Mouse (Mus musculus) forebrain, embryonic 10.5 days (tissue): ENCODE results near the gene Eif4e1b. TPM values are rescaled to one million over a fixed set of nuclear protein-coding genes. Genes with fewer than 3 reads are reported as not detected.
"Not testable (repeated sequence)": the region's sequence is repeated elsewhere in the genome, so short reads cannot be mapped to it uniquely, and the experiment has no call there.

Source experiments
- DNase-seq: peaks from one replicate; pipeline ENCODE4 v3.0.0-alpha.2; 2017; ENCODE audit warnings: low spot score; ENCODE audit errors: extremely low spot score
- H3K27ac ChIP-seq: fragments of 300-500 bp; sonication (generic); 2 replicates; pipeline ENCODE4 v1.5.1; 2016; ENCODE audit warnings: mild to moderate bottlenecking
- H3K27me3 ChIP-seq: fragments of 300-500 bp; sonication (generic); 2 replicates; pipeline ENCODE4 v1.6.1; 2016; ENCODE audit warnings: mild to moderate bottlenecking; ENCODE audit not compliant: poor library complexity, severe bottlenecking
- H3K36me3 ChIP-seq: fragments of 300-500 bp; sonication (generic); replicated peaks from 2 replicates; pipeline ENCODE4 v1.6.1; 2016; ENCODE audit warnings: mild to moderate bottlenecking, moderate library complexity
- H3K4me1 ChIP-seq: fragments of 300-500 bp; sonication (generic); 2 replicates; pipeline ENCODE4 v1.6.1; 2016
- H3K4me3 ChIP-seq: fragments of 300-500 bp; sonication (generic); 2 replicates; pipeline ENCODE4 v1.5.1; 2016; ENCODE audit warnings: mild to moderate bottlenecking, moderate library complexity
- H3K9me3 ChIP-seq: fragments of 300-500 bp; sonication (generic); 2 replicates; pipeline ENCODE4 v1.6.1; 2016; ENCODE audit warnings: mild to moderate bottlenecking, moderate library complexity
- WGBS: fragments of 180-500 bp; shearing (Covaris S2); methylation state at CpG from one replicate; pipeline ENCODE4 v1.1.7; 2016; 5-methylcytosine and 5-hydroxymethylcytosine counted together
- polyA plus RNA-seq: library from polyadenylated mRNA; unstranded; fragments of >200 nt; fragmentation: Nextera tagmentation; extraction: Ambion mirVana; gene quantifications from 2 replicates; pipeline ENCODE4 v1.2.1, GENCODE M21; 2016

The Eif4e1b gene
- polyA plus RNA-seq, 1 experiment from 2014 or later = not detected

DNA sequence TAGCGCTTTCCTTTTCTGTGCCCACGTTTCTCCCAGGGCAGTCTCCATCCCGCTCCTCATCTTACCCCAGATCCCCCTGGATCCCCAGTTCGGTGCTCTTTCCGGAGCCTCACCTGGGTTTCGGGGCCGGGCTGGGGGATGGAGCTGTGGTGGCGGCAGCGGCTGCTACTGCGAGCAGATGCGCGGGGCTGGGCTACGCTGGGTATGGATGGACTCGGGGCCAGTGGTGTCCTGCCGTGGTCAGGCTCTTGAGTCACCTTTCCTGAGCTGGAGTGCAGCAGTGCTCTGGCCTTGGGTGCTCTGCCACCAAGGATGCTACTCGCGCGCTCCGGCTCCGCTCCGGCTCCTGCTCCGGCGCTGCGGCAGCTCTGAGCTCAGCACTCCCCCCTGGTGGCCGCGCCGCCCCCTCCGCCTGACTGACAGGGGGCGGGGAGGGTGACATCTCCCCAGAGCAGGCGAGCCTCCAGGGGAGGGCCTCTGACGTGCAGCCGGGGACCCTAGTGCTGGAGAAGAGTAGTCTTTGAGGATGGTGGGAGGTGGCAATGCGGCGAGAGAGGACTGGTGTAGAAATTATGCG is 17.5 kb upstream of the Eif4e1b start, which contains the start of gene Sncb:
Gene Sncb, minus strand, starts transcription at position 404 of the 577 bp plus-strand sequence.
- peak within 1 kb of the TSS; percentile 35; the same call in 1 of the 2 replicates for H3K27ac ChIP-seq
- peak; percentile 69 for DNase-seq
- H3K4me1 ChIP-seq = peaks cover 26% of the 10 kb centered on the region
- 1% methylated on average over 35 of the region's 35 CpGs for WGBS
- H3K4me3 ChIP-seq = peak within 1 kb of the TSS; percentile 56
- H3K27me3 ChIP-seq = peaks cover 65% of the 10 kb centered on the region
- no peaks in the 10 kb centered on the region for H3K36me3 ChIP-seq
- H3K9me3 ChIP-seq = peaks cover 2% of the 10 kb centered on the region; the same call in 1 of the 2 replicates

DNA sequence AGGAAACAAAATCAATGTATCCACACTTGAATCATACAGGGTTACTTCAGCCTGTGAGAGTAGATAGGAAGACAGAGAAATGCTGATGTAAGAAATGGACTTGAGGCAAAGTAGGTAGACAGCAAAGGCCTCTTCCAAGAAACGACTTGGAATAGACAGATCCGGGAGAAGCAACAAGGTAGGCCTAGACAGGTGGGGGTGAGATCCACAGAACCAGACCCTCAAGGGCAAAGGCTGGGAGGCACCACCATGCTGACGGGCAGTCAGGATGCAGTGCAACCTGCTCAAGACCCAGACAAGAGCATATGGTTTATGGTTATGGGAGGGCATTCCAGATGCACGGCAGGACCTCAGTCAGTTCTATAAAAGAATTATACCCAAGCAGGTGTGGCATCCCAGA is 16.8 kb upstream of the Eif4e1b start:
- WGBS = 80% methylated on average over 4 of the region's 4 CpGs
- Histone ChIP-seq H3K4me1 (peaks cover 26% of the 10 kb centered on the region), H3K9me3 (peaks cover 2% of the 10 kb centered on the region; the same call in 1 of the 2 replicates), H3K4me3 (no peak overlapping the region), H3K27me3 (peaks cover 59% of the 10 kb centered on the region), H3K36me3 (no peaks in the 10 kb centered on the region), H3K27ac (no peak overlapping the region)
- no peak for DNase-seq

DNA sequence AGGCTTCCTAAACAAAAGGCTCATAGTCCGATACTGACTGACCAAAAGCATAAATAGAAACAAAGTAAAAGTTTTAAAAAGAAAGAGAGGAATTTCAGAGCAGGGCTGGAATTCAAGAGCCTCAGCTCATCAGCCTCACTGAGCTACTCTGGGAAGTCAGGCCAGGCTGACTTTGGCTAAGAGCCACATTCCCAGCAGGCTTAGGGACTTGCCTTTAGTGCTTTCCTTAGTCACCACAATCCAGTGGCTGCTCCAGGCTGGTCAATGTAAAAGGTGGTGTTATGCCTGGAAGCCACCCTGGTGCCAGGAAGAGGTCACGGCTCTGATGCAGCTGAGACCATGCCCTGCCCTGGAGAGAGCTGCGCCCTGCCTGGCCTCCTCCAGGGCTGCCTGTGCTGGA is 3.2 kb upstream of the Eif4e1b start:
- Histone ChIP-seq H3K27me3 (no peaks in the 10 kb centered on the region), H3K36me3 (no peaks in the 10 kb centered on the region), H3K4me3 (no peak overlapping the region), H3K4me1 (no peaks in the 10 kb centered on the region), H3K9me3 (no peaks in the 10 kb centered on the region; the same call in 1 of the 2 replicates), H3K27ac (no peak overlapping the region)
- no peak for DNase-seq
- 85% methylated on average over 3 of the region's 3 CpGs for WGBS

DNA sequence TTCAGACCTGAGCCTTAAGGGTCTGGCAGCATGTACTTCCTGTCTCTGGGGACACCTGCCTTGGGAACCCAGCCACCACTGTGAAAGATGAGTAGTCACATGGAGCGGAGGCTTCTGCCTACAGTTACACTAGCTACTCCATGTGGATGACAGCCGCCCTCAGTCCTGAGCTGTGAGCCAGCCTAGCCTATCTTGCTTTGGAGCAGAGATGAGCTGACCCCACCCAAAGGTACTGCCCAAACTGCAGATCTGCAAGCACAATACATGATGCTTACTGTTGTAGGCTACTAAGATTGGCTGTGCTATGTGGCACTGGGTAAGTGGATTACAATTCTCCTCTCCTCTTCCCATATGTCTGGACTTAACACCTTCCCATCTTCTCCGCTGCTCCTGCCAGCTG is 2.7 kb upstream of the Eif4e1b start:
- H3K4me1 ChIP-seq = no peaks in the 10 kb centered on the region
- H3K4me3 ChIP-seq = no peak overlapping the region
- DNase-seq = no peak
- H3K27me3 ChIP-seq = no peaks in the 10 kb centered on the region
- H3K9me3 ChIP-seq = no peaks in the 10 kb centered on the region; the same call in 1 of the 2 replicates
- H3K36me3 ChIP-seq = no peaks in the 10 kb centered on the region
- H3K27ac ChIP-seq = no peak overlapping the region
- WGBS = 83% methylated on average over 3 of the region's 3 CpGs

DNA sequence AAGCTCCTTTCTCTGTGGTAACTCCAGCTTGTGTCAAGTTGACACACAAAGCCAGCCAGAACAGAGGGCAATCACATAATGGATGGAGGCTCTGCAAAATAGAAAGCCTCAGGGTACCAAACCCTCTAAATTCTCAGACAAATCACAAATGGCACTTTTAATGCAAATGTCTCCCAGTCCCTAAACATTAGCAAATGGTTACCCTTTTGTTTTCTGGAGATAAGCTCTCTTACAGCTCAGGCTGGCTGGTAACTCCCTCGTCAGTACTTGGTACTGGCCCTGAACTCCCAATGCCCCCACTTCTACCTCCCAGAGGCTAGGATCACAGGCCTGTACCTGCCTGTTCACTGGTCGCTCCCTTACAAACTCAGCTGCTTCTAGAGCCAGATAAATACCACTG is 563 bp upstream of the Eif4e1b start:
- peaks cover 18% of the 10 kb centered on the region; the same call in 1 of the 2 replicates for H3K27me3 ChIP-seq
- H3K9me3 ChIP-seq = no peaks in the 10 kb centered on the region
- H3K36me3 ChIP-seq = no peaks in the 10 kb centered on the region
- H3K27ac ChIP-seq = no peak overlapping the region
- DNase-seq = no peak
- H3K4me3 ChIP-seq = no peak overlapping the region
- WGBS = 48% methylated on average over 2 of the region's 2 CpGs
- no peaks in the 10 kb centered on the region for H3K4me1 ChIP-seq

DNA sequence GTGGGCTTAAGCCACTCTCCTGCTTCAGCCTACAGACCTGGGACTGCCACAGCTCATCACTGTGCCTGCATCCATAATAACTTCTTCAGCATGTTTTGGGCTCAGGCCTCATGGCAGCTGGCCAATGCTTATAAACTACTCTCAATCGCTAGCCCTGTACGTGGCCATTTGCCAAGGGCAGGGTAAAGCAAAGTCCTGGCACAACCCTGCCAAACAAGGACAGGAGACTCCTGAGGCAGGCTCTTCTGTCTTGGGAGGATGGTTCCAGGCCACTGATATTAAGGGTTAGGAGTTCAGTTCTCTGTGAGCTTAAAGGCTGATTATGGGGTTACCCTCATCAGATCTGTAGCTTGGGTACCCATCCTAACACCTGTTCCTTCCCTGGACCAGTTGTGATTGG is 3.8 kb downstream of the Eif4e1b start:
- not testable (repeated sequence) for H3K27ac ChIP-seq, H3K9me3 ChIP-seq, DNase-seq, H3K4me3 ChIP-seq, H3K36me3 ChIP-seq
- Histone ChIP-seq H3K4me1 (peaks cover 27% of the 10 kb centered on the region), H3K27me3 (peaks cover 54% of the 10 kb centered on the region)
- 92% methylated on average over 2 of the region's 2 CpGs for WGBS

DNA sequence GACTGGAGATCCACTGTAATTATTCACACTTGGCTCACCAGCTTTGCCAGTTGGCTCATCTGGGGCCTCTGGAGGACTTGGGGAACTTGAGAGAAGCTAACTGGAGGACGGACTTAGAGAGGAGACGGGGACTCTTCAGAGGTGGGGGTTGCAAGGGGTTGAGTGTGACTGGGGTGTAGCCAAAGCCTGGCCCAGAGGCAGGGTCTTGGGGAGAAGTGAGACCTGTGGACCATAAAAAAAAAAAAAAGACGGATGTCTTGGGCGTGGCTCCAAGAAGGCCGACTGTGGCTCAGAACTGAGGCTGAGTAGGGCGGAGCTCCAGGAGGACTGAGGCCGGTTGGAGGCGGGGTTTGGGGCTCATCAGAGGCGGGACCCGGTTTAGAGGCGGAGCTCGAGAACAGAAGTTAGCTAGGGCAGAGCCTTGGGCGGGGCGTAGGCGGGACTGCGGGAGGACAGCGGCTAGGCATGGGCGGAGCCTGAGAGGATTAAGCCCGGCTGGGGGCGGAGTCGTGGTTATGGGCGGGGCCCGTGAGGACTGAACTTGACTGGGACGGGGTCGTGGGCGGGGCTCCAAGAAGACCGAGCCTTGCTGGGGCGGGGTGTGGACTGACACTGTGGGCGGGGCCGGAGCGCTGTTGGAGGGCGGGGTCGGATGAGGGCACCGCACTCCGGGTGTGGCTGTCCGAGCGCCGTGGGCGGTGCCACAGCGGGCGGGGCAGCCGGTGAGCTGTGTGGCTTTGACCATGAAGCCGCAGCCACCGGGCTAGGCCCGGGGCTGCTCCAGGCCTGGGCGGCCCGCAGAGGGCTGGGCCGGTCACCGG is 5.2 kb downstream of the Eif4e1b start, which contains the start of gene Tspan17:
Gene Tspan17, plus strand, starts transcription at position 638 of the 821 bp plus-strand sequence.
- Histone ChIP-seq H3K36me3 (no peaks in the 10 kb centered on the region), H3K4me3 (peak within 1 kb of the TSS; percentile 67), H3K9me3 (no peaks in the 10 kb centered on the region), H3K27me3 (peaks cover 67% of the 10 kb centered on the region), H3K4me1 (peaks cover 30% of the 10 kb centered on the region), H3K27ac (peak within 1 kb of the TSS; percentile 76)
- WGBS = 2% methylated on average over 49 of the region's 49 CpGs
- peak; percentile 100 for DNase-seq

DNA sequence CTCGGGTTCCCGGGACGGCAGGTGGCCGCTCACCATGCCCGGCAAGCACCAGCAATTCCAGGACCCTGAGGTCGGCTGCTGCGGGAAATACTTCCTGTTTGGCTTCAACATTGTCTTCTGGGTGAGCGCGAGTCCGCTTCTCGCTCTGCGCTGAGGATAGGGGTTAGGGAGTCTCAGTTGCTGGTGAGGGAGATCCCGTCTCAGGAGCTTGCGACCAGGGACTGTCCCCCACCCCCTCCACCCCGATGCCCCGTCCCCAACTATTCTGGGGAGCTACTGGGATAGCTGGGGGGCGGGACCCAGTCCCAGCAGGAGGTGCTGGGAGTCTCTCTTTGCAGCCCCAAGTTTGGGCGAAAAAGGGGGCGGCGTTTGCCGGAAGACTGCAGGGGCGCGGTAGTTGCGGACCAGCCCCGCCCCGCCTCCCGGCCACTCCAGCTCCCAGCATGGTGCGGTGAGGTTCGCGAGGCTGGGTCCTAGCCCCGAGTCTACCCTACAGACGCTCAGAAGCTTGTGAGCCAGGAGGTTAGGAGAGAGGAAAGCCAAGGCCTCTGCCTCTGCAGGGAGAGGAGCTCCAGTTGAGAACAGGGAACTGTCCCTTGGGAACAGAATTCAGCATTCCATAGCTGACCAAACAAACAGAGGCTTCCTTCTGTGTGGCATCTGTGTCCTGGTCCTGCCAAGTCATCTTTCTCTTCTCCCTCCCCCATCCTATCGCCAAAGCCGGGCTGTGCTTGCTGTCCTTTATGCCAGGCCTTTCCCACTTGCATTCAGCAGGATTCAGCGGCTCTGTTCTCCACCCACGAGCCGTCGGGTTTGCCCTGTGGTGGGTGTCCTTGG is 6.0 kb downstream of the Eif4e1b start:
- peaks cover 34% of the 10 kb centered on the region for H3K4me1 ChIP-seq
- H3K27ac ChIP-seq = peak overlapping the region; percentile 76
- peaks cover 76% of the 10 kb centered on the region for H3K27me3 ChIP-seq
- peak overlapping the region; percentile 67 for H3K4me3 ChIP-seq
- H3K9me3 ChIP-seq = no peaks in the 10 kb centered on the region
- 1% methylated on average over 38 of the region's 38 CpGs for WGBS
- DNase-seq = peak; percentile 46
- H3K36me3 ChIP-seq = no peaks in the 10 kb centered on the region

DNA sequence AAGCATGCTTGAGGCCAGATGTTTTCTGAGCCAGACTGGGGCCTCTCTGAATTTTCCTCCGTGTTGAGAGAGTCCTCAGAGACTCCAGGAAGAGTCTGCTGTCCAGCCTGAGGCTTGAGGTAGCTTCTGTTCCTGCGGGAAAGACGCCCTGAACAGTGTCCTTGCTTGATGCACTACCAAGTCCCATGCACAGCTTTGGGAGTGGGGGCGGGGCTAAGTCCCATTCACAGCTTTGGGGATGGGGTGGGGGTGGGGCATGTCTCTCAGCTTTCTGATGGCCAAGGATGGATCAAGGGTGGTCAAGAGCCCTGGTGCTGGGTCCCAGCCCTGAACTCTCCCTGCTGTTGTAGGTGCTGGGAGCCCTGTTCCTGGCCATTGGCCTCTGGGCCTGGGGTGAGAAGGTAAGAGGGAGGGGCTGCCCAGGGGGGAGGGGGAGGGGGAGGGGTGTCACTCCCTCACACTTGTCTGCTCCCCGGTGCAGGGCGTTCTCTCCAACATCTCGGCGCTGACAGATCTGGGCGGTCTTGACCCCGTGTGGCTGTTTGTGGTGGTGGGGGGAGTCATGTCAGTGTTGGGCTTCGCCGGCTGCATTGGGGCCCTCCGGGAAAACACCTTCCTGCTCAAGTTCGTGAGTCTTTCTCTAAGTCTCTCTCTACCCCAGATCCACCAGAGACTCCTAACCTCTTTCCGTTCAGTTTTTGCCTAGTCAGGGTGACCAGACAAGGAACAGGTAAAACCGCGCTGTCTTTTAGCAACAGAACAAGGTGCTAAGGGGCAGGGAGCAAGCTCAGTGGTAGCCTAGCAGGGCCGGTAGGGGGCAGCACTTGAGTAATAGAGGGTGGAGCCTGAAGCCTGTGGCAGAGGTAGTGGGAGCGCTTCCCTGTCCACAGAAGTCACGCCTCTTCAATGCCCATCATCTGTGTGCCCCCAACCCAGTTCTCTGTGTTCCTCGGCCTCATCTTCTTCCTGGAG is 8.7 kb downstream of the Eif4e1b start:
- Histone ChIP-seq H3K4me3 (no peak overlapping the region), H3K4me1 (peaks cover 34% of the 10 kb centered on the region), H3K9me3 (no peaks in the 10 kb centered on the region), H3K36me3 (no peaks in the 10 kb centered on the region), H3K27me3 (peaks cover 88% of the 10 kb centered on the region), H3K27ac (no peak overlapping the region)
- WGBS = 19% methylated on average over 21 of the region's 21 CpGs
- no peak for DNase-seq

DNA sequence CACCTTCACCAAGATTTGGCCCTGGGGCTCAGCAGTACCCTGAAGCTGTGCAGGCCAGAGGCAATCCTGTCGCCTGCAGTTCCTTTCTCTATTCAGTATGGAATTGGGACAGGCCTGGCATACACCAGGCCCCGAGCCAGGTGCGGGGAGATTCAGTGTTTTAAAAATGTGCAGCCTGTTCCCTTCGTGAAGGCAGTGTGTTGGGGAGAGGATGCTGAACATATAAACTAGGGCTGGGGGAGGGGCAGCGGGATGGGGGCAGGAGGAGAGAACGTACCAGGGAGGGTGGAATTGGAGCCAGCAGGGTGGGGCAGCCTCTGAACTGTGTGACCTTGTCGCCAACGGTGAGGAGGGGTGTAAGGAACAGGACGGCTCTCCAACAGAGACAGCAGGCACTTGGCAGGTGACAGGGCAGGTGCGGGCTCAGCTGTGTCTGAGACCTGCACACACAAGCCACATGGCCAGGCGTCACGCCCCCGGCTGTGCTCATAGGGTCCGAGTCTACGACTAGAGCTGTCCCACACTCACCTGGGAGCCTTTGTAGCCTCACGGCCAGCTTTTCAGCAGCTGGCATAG is 10.3 kb downstream of the Eif4e1b start:
- WGBS = 83% methylated on average over 16 of the region's 16 CpGs
- Histone ChIP-seq H3K27me3 (peaks cover 91% of the 10 kb centered on the region), H3K36me3 (no peaks in the 10 kb centered on the region), H3K4me1 (peaks cover 26% of the 10 kb centered on the region), H3K9me3 (no peaks in the 10 kb centered on the region), H3K4me3 (no peak overlapping the region), H3K27ac (no peak overlapping the region)
- DNase-seq = no peak

DNA sequence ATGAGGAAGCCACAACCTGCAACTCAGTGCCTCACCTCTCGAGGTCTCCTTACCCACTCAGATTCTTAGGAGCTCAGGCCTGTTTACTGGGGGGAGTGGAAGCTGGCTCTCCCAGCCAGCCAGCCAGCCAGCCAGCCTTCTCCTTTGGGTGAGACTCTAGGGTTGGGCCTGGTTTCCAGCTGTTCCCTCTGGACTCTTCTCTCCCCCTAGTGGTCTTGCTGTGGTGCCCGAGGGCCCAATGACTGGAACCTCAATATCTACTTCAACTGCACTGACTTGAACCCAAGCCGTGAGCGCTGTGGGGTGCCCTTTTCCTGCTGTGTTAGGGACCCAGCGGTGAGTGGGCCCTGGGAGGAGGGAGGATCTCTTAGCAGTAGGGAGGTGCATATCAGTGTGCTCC is 11.0 kb downstream of the Eif4e1b start:
- H3K36me3 ChIP-seq = no peaks in the 10 kb centered on the region
- H3K4me3 ChIP-seq = no peak overlapping the region
- DNase-seq = no peak
- WGBS = 55% methylated on average over 5 of the region's 5 CpGs
- no peaks in the 10 kb centered on the region for H3K9me3 ChIP-seq
- peaks cover 18% of the 10 kb centered on the region for H3K4me1 ChIP-seq
- no peak overlapping the region for H3K27ac ChIP-seq
- H3K27me3 ChIP-seq = peaks cover 89% of the 10 kb centered on the region
